Mouse (Mus musculus) fat pad, adult 2 months (tissue): ENCODE measurements around the gene Il27ra.

Experiments
- DNase-seq: peaks from one replicate; pipeline ENCODE4 v3.0.0-alpha.2; 2011; ENCODE audit warnings: low read depth, low spot score; ENCODE audit errors: extremely low read depth

The Il27ra gene

DNA sequence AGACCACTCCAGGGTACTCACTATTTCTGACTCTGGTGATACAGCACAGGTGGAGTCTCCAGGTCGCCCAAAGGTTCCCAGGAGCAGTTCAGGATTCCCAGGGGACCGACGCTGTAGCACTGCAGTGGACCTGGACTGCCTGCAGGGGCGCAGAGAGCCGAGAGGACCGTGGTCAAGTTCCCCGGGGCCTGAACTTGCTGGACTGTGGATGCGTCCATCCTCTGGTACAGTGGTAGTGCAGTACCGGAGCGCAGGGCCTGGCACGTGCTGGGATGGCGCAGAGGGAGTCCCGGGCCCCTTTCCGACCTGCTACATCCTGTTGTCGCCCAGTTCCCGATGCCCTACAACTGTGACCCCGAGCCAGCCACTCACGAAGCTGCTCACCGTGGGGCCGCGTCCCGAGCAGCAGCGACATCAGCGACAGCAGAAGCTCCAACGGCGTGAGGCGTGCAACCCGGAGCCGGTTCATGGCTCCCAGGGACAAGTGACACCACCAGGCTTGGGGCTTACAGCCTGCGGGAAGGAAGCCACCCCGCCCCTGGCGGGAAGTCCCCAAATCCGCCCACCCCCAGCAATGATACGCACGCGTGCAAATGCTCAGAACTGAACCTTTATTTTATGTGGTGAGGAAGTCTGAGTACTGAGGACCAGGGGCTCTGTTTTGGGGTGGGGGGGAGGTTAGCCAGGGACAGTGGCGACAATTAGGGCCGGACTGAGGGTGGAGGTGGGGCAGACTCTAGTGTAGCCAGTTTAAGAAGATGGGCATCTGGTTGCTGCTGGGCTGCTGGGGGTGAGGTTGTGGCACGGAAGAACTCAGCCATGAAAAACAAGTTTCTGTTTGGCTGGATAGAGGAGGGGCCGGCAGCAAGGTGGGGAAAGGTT, at the start of gene Il27ra:
Il27ra (minus strand) TSS at position 524 of the 882 bp plus-strand sequence.
- no peak for DNase-seq

DNA sequence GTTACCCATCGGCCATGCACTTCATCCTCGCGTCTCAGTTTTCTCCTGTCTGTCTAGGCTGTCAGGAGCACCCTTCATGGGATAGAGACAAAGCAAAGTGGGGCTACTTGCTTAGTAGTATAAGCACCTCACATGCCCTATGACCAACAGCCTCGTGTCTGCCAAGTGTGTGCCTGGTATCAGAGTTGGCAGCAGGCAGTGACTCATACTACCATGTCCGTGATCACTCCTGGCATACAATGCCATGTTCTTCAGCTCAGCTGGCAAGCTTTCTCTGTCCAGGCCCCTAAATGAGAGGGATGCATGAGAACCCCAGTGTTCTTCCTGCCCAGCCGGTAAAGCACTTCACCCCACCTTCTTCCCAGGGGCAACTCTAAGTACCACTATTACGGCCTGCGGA, 48.2 kb upstream of the Il27ra start:
- DNase-seq: no peak

- no peak for DNase-seq
Measured at GRCm38 (mm10) chr8:84089277-84089676, 46.9 kb upstream of the Il27ra start.

DNA sequence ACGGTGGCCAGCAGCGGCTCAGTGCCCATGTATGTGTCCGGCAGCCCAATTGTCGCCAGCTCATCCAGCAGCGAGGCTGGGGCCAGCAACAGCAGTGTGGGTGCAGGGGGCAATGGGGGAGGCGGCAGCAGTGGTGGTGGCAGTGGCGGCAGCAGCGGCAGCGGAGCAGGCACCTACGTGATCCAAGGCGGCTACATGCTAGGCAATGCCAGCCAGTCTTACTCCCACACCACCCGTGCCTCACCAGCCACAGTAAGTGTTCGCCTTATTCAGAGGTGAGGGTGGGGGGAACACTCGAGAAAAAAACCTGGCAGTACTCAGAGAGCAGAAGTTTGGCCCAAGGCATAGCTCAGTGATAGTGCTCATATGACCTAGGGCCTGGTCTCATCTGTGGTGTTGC, 45.4 kb upstream of the Il27ra start:
- DNase-seq: no peak

DNA sequence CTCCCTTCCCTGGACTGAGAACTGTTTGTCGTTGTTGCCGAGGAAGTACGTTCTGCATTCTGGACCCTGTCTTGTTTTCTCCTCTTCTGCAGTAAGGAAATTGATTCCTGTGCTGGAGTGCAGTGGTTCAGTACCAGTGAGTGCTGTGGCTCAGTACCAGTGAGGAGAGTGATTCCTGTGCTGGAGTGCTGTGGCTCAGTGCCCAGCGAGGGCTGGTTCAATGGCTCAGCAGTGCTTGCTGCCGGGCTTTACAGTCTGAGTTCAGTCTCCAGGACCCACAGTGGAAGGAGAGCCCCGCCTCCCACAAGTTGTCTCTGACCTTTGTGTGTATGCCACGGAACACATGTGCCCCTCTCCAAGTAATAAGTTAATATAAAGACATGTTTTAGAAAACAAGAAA, 44.8 kb upstream of the Il27ra start:
- no peak for DNase-seq

GRCm38 (mm10) chr8:84084341-84085115, 42.1 kb upstream of the Il27ra start:
- DNase-seq: no peak

- no peak for DNase-seq
Measured at GRCm38 (mm10) chr8:84083829-84084241, 41.4 kb upstream of the Il27ra start.

DNA sequence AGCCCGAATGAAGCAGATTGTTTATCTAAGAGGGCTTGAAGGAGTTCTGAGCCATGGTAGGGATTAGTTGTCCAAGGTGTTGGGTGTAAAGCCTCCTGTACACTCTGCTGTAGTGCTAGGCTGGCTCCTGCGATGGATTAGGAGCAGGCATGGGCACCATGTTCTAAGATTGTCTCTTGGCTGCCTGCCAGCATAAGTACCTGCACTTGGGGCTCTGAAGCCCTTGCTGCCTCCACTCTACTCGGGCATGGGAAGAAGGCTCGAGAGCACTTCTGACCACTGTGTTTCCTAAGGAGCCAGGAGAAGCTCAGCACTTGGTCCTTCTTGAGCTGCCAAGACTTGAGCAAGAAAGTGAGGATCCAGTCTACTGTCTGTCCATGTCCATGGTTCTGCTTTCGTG, 36.8 kb upstream of the Il27ra start:
- DNase-seq: no peak

GRCm38 (mm10) chr8:84076849-84077248, 34.5 kb upstream of the Il27ra start:
- DNase-seq: no peak

- no peak for DNase-seq
Measured at GRCm38 (mm10) chr8:84076412-84076811, 34.0 kb upstream of the Il27ra start.

GRCm38 (mm10) chr8:84073230-84073976, 31.0 kb upstream of the Il27ra start:
- no peak for DNase-seq

DNA sequence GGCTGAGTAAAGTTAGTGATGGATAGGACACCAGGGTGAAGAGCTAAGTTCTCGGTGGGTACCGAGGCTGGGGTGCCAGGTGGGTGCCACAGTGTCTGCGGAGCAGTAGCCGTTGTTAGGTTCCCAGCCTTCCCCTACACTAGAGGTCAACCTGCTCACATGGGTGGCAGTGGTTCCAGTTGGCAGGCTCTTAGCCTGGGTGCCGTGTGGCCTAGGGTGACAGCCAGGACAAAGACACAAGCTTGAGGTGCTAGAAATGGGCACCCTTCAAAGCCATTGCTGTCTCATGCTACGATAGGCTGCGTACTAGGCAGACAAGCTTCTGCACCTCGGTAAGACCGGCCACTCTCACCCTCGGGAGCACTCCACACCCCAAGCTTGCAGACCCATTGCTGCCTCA, 29.9 kb upstream of the Il27ra start:
- DNase-seq: no peak

- no peak for DNase-seq
Measured at GRCm38 (mm10) chr8:84071921-84072320, 29.5 kb upstream of the Il27ra start.

- no peak for DNase-seq
Measured at GRCm38 (mm10) chr8:84070667-84071066, 28.3 kb upstream of the Il27ra start.

DNA sequence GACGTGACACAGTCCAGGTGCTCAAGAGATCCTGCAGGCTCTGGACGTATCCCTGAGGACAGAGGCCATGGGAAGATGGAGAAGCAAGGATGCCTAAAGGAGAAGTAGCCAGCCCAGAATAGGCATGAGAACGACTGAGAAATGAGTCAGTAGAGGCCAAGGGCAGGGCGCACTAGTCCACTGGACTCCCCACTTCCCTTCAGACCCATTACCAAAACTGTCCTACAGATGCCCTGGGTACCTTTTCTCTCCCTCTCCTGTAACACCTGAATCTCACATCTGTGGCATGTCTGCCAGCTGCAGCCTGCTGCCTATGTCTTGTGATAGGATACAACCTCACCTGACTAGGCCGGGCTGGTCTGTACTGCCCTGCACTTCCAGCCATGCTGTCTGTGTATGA, 27.9 kb upstream of the Il27ra start:
- DNase-seq: no peak

- DNase-seq: no peak
Measured at GRCm38 (mm10) chr8:84069750-84070149, 27.4 kb upstream of the Il27ra start.

GRCm38 (mm10) chr8:84069169-84069568, 26.8 kb upstream of the Il27ra start:
- DNase-seq: no peak

- DNase-seq: no peak
Measured at GRCm38 (mm10) chr8:84068316-84069035, 26.1 kb upstream of the Il27ra start.

DNA sequence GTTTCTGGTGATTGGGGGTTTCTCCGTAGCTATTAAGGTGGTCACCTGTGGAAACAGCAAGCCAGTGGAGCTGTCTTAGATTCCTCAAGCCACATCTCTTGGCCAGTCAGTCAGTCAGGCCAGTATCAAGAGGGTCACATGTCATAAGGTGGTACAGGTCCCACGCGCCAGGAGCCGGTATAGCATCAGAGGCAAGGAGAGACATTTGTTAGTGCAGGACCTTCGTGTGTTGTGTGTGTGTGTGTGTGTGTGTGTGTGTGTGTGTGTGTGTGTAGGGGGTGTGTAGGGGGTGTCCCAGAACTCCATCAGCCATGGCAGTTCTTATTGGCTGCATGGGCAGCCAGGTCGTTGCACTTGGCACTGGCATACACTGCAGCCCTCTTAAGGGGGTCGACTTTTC, 25.5 kb upstream of the Il27ra start:
- DNase-seq: no peak

DNA sequence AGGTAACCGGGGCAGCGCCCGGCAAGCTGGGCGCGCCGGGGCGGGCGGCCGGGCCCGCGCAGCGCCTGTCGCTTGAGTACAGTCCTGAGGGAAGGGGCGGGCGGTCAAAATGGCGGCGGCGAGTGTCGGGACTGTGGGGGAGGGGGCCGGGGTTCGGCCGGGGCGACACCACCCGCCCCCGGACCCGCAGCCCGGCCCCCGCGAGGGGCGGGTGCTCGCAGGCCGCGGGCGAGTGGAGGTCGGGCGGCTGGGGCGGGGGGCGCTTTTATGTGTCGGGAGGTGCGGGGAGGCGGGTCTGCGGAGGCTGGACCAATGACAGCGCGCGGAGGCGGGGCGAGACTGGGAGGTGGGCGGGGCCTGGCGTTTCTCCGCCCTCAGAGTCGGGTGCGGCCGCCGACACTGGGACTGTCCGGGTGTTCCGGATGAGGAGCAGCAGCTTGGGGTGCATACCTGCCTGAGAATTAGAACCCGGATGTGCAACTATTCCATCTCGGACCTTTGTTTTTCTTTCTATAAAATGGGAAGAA, 24.7 kb upstream of the Il27ra start:
- no peak for DNase-seq
